ENCODE assay signal across 8 mouse cellular contexts in the genomic region with DNA sequence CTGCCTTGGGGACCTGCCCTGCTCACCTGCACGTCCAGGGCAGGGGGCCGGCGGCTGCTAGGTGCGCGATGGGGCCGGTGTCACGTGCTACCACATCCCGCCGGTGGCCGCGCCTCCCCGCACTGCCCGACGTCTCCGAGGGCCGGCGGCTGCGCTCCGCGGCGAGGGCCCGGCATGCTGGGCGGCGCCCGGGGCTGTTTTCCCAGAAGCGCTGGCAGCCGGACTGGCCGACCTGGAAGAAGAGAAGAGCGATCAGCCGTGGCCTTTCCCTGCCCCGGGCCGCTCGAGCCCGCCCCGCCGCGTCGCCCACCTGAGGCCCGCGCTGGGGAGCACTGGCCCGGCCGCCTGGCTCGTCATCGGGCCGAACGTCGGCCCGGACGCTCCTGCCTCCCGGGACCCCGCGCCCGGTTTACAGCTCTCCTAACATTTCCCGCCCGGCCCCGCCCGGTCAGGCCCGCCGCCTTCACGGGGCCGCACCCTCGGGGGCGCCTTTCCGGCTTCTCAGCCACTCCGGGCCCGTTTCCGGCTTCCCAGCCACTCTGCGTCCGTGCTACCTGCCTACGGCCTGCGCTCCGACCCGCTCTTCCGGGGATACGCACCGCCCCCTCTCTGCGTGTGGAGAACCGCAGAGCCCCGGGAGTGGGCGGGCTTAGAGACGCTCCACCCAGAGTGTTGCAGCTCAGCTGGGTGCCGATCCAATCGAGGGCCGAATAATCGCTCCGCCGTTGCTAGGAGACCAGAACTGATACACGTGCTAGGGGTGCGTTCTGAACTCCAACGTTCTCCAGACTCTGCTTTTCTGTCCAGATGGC. TPM values are rescaled to one million over a fixed set of nuclear protein-coding genes. Genes with fewer than 3 reads are reported as not detected.
DNase-seq lines count a peak whose midpoint lies in the region; ATAC-seq lines count a peak whose summit lies in the region.

TSS of gene Prdm4 (minus strand) at position 645 of the 812 bp plus-strand sequence.

- H3K4me3 ChIP-seq in heart, embryonic 14.5 days (ENCODE audit: control insufficient read depth in 1 of 2, insufficient read depth in 1 of 2, low read depth in 1 of 2, low read length in 2 of 2), result peak within 1 kb of the TSS; percentile 68 to 84
- H3K4me3 ChIP-seq in liver, embryonic 13.5 days (replicated peaks), result peak within 1 kb of the TSS; percentile 90
- H3K4me3 ChIP-seq in stomach, embryonic 16.5 days (replicated peaks; ENCODE audit: low read length), result peak within 1 kb of the TSS; percentile 70

- peaks cover 29% of the 10 kb centered on the region for H3K36me3 ChIP-seq in heart, embryonic 14.5 days (ENCODE audit: control insufficient read depth, insufficient read depth, low read length)
- peaks cover 25% of the 10 kb centered on the region for H3K36me3 ChIP-seq in liver, embryonic 13.5 days
- H3K36me3 ChIP-seq in stomach, embryonic 16.5 days (ENCODE audit: control insufficient read depth, insufficient read depth, low read length), result 0 out of 2 replicates have a peak, but pooled peaks cover 3% of the 10 kb centered on the region

- no peaks in the 10 kb centered on the region for H3K9me3 ChIP-seq in heart, embryonic 14.5 days (ENCODE audit: control insufficient read depth, low read length)
- H3K9me3 ChIP-seq in liver, embryonic 13.5 days (replicated peaks), result no peaks in the 10 kb centered on the region
- no peaks in the 10 kb centered on the region for H3K9me3 ChIP-seq in stomach, embryonic 16.5 days (replicated peaks; ENCODE audit: control insufficient read depth, low read length)

- peak within 1 kb of the TSS; percentile 72 for H3K4me2 ChIP-seq in heart, embryonic 14.5 days (ENCODE audit: low read length)
- H3K4me2 ChIP-seq in liver, embryonic 13.5 days, result peak within 1 kb of the TSS; percentile 94
- H3K4me2 ChIP-seq in stomach, embryonic 16.5 days (ENCODE audit: low read depth, low read length), result peak within 1 kb of the TSS; percentile 74

- H3K9ac ChIP-seq in heart, embryonic 14.5 days (ENCODE audit: low read length), result peak within 1 kb of the TSS; percentile 91
- peak within 1 kb of the TSS; percentile 90 for H3K9ac ChIP-seq in liver, embryonic 13.5 days
- peak within 1 kb of the TSS; percentile 85 for H3K9ac ChIP-seq in stomach, embryonic 16.5 days (ENCODE audit: low read length)

- H3K27me3 ChIP-seq in heart, embryonic 14.5 days (ENCODE audit: control insufficient read depth, insufficient read depth, low read length), result no peaks in the 10 kb centered on the region
- 0 out of 2 replicates have a peak, but pooled peaks cover 6% of the 10 kb centered on the region for H3K27me3 ChIP-seq in liver, embryonic 13.5 days
- no peaks in the 10 kb centered on the region for H3K27me3 ChIP-seq in stomach, embryonic 16.5 days (ENCODE audit: control insufficient read depth, insufficient read depth, low read length)

- peaks cover 2 to 11% of the 10 kb centered on the region in 2 experiments; a peak in 3 of 4 replicates for H3K4me1 ChIP-seq in heart, embryonic 14.5 days (ENCODE audit: control insufficient read depth in 2 of 2, insufficient read depth in 2 of 2, low read length in 2 of 2)
- peaks cover 29% of the 10 kb centered on the region for H3K4me1 ChIP-seq in liver, embryonic 13.5 days (replicated peaks)
- H3K4me1 ChIP-seq in stomach, embryonic 16.5 days (ENCODE audit: control insufficient read depth, insufficient read depth, low read length), result 0 out of 2 replicates have a peak, but pooled peaks cover 3% of the 10 kb centered on the region

- peak within 1 kb of the TSS; percentile 12 to 80 for H3K27ac ChIP-seq in heart, embryonic 14.5 days (replicated peaks in 1 of 2; ENCODE audit: control insufficient read depth in 1 of 2, insufficient read depth in 1 of 2, low read depth in 2 of 2, low read length in 2 of 2)
- H3K27ac ChIP-seq in liver, embryonic 13.5 days, result peak within 1 kb of the TSS; percentile 90
- H3K27ac ChIP-seq in stomach, embryonic 16.5 days (ENCODE audit: low read length), result peak within 1 kb of the TSS; percentile 78

- WGBS in heart, embryonic 14.5 days, result under 1% methylated on average over 77 of the region's 90 CpGs
- under 1% methylated on average over 88 of the region's 90 CpGs for WGBS in liver, embryonic 13.5 days (ENCODE audit: insufficient replicate concordance)
- WGBS in stomach, embryonic 16.5 days, result under 1% methylated on average over 89 of the region's 90 CpGs

- ATAC-seq in CD4-positive, CD25-positive, alpha-beta regulatory T cell, adult 4 months, result peak; percentile 98
- ATAC-seq in heart, embryonic 14.5 days (ENCODE audit: insufficient number of reproducible peaks, insufficient read depth, low FRiP score, low read depth), result peak; percentile 99
- peak; percentile 98 for ATAC-seq in liver, embryonic 13.5 days (ENCODE audit: low read depth)
- ATAC-seq in stomach, embryonic 16.5 days (ENCODE audit: insufficient read depth, low FRiP score), result peak; percentile 100

- peak; percentile 93 for DNase-seq in c-Kit-negative CD71-positive TER-119-positive erythroid progenitor cells, embryonic 14.5 days (ENCODE audit: low read depth, low spot score)
- peak; percentile 96 for DNase-seq in fibroblast of lung, adult 2 months (ENCODE audit: low read depth)
- DNase-seq in kidney, postnatal 14 days, result peak; percentile 98
- DNase-seq in liver, embryonic 13.5 days, result peak; percentile 98
- DNase-seq in neural tube, embryonic 10.5 days (ENCODE audit: extremely low spot score, low spot score), result peak; percentile 98

RNA-seq across cellular contexts. Expression of gene Prdm4, which starts in this region (rescaled TPM):
- polyA plus RNA-seq in CD4-positive, CD25-positive, alpha-beta regulatory T cell, adult 4 months (2017; shearing (Covaris generic)), result 1 to 10 TPM; 4.4 to 7.7 TPM
- polyA plus RNA-seq in heart, embryonic 14.5 days (2014; fragmentation: Nextera tagmentation; extraction: Ambion mirVana), result 15.2 and 16.0 TPM in 2 replicates
- polyA plus RNA-seq in liver, embryonic 13.5 days (2015; fragmentation: Nextera tagmentation; extraction: Ambion mirVana), result 5.4 and 6.3 TPM in 2 replicates
- 10.1 and 10.7 TPM in 2 replicates for polyA plus RNA-seq in stomach, embryonic 16.5 days (2015; fragmentation: Nextera tagmentation; extraction: Ambion mirVana)

Comparison
In these comparisons a context has a peak if more than half of its experiments do, and no peak if none do; other contexts are left out.
1. Peak in every context shown above with its lines: DNase-seq, ATAC-seq, H3K4me3 ChIP-seq and H3K27ac ChIP-seq.